Mouse (Mus musculus) heart, adult 2 months (tissue): Measurements from ENCODE around the gene Aldh3b3.

Experiments
- EP300 ChIP-seq: fragments of 200-500 bp; IDR thresholded peaks from 2 replicates; pipeline ENCODE4 v1.6.1; 2011; ENCODE audit warnings: low read depth, low read length, control low read depth; ENCODE audit not compliant: insufficient read depth
- POLR2A ChIP-seq: fragments of 200-500 bp; IDR thresholded peaks from 2 replicates; pipeline ENCODE4 v1.6.1; 2011; ENCODE audit warnings: mild to moderate bottlenecking, low read depth, low read length, control low read depth; ENCODE audit not compliant: insufficient read depth

GRCm38 (mm10) chr19:4003641-4004040 is 45.2 kb downstream of the Aldh3b3 start:
- no peak for TF ChIP-seq POLR2A
- TF ChIP-seq EP300, result no peak
